Mouse (Mus musculus): Measurements from ENCODE around the gene 1520401A03Rik.

GRCm38 (mm10) chr17:23673424-23674073 is 49.0 kb downstream of the 1520401A03Rik start, which contains the start of the genes Hcfc1r1 and Thoc6:
- no peak for TF ChIP-seq CTCF (IDR thresholded peaks at IDR 0.05; ENCODE audit: low read depth)
- peak; percentile 94 for TF ChIP-seq EP300 (IDR thresholded peaks at IDR 0.05; ENCODE audit: low read depth)
